Mouse (Mus musculus) C3H10T1/2 (cell line): ENCODE data around the gene Ms4a7. TPM values are rescaled to one million over a fixed set of nuclear protein-coding genes. Genes with fewer than 3 reads are reported as not detected.

ENCODE experiments used
- polyA plus RNA-seq, 2 experiments: library from polyadenylated mRNA; unstranded; fragments of >200 nt; fragmentation: generic; extraction: Trizol; gene quantifications; one replicate each; pipeline ENCODE4 v1.2.1; 2012; ENCODE audit warnings: missing spikeins in 2 of 2

The Ms4a7 gene
- polyA plus RNA-seq, result not detected

DNA sequence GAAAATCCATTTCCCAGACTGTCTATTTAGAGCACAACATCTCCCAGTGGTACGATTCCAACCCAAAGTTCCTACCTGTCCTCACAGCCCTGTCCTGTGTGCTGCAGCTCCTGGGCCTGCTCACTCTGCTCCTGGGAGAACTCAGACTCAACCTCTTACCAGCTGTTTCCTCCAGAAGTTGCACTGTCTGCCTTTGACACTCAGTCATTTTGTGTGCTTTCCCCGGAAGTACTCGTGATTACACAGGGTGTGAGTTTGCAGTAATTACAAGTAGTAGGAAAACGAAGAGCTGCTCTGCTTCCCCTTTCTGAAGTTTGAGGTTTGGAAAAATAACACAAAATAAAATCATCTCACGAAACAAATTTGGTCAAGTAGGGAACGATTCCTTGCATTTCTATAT lies at the start of gene Ms4a7:
Ms4a7 (minus strand) TSS at position 215 of the 400 bp plus-strand sequence.

DNA sequence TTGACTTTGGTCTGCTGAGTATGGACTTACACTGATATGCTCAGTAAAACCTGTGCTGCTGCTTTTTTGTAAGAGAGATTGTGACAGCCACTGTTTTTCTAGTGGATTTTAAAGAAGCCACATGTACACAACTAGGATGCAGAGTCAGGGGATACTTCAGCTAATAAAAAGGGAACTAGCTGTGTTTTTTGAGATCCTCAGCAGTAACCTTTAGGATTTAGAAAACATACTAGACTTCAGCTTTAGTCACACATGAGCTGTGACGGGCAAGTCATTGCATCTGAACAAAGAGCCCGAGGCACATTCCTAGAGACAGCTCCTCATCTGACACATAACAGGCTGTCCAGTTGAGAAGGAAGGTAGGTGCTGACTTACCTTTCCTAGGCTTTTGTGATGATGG lies 39.3 kb upstream of the Ms4a7 start, which contains the start of gene Ms4a4a:
Ms4a4a (plus strand) TSS at position 251 of the 400 bp plus-strand sequence.

DNA sequence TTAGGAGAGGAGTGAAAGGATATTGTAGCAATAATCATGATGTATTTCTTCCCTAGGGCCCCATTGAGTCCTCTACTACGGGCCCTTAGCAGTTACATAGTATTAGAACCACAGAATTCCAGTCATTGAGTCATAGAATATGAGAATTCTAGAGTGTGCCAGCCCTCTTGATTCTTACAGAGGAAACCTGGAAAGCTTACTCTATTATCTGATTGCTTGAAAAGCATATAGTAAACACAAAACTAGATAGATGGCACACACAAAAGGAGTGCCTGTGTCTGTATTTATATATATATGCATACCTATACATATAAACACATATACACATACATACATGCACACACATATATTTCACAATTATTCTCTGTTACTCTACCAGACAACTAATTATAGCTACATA lies 21.6 kb downstream of the Ms4a7 start, which contains the start of gene Ms4a14:
Ms4a14 (minus strand) TSS at position 101 of the 400 bp plus-strand sequence.

DNA sequence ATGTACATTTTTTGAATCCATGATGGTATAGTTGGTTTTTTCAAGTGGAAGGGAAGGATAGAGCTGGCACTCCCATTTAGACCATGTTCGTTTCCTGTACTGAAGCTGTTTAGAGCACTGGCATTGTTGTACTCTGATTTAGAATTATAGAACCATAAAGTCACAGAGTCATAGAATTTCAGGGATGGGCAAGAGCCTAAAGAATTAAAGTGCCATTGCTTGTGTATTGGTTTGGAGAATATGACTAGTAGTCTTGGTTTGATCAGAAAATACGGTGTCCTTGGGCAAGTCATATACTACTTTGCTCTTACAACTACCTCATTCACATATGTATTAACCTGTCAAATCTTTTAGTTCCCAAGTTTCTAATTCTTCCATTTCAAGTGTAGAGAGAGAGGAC lies 52.2 kb downstream of the Ms4a7 start, which contains the start of gene Ms4a5:
Ms4a5 (minus strand) TSS at position 101 of the 400 bp plus-strand sequence.

Other genes with a start within 250 kb of the Ms4a7 start
- gene 1700017D01Rik, start 205.3 kb downstream of the Ms4a7 start, polyA plus RNA-seq, result not detected
- gene 1700025F22Rik, start 170.8 kb downstream of the Ms4a7 start, polyA plus RNA-seq, result not detected
- gene Ms4a13, start 139.4 kb downstream of the Ms4a7 start, polyA plus RNA-seq, result not detected
- gene Ms4a12, start 103.7 kb downstream of the Ms4a7 start, polyA plus RNA-seq, result not detected
- not detected for gene Ms4a1, start 69.9 kb downstream of the Ms4a7 start, polyA plus RNA-seq
- gene Ms4a5, start 52.3 kb downstream of the Ms4a7 start, polyA plus RNA-seq, result not detected
- not detected for gene Ms4a14, start 21.7 kb downstream of the Ms4a7 start, polyA plus RNA-seq
- not detected for gene Ms4a4a, start 39.4 kb upstream of the Ms4a7 start, polyA plus RNA-seq
- not detected for gene Ms4a4c, start 68.6 kb upstream of the Ms4a7 start, polyA plus RNA-seq
- not detected for gene Ms4a4b, start 107.4 kb upstream of the Ms4a7 start, polyA plus RNA-seq
- not detected for gene Ms4a6c, start 133.2 kb upstream of the Ms4a7 start, polyA plus RNA-seq
- not detected for gene Gm8369, start 149.8 kb upstream of the Ms4a7 start, polyA plus RNA-seq
- not detected for gene Ms4a6b, start 180.4 kb upstream of the Ms4a7 start, polyA plus RNA-seq
- not detected for gene Ms4a4d, start 200.7 kb upstream of the Ms4a7 start, polyA plus RNA-seq